Mouse (Mus musculus): Measurements from ENCODE around the gene Asic1. TPM values are rescaled to one million over a fixed set of nuclear protein-coding genes. Genes with fewer than 3 reads are reported as not detected.

Gene Asic1
- polyA plus RNA-seq, 1 experiment: not detected

- no peaks in the 10 kb centered on the region for H3K4me1 ChIP-seq (ENCODE audit: control insufficient read depth, insufficient read depth, low read length)
Measured at GRCm38 (mm10) chr15:99682880-99683279, 12.7 kb downstream of the Asic1 start.

GRCm38 (mm10) chr15:99684156-99684555 is 14.0 kb downstream of the Asic1 start:
- TF ChIP-seq POLR2A (IDR thresholded peaks at IDR 0.05; ENCODE audit: borderline replicate concordance, control insufficient read depth, low read depth, low read length) (no peak), CTCF (IDR thresholded peaks at IDR 0.05; ENCODE audit: control insufficient read depth, insufficient read depth, low read length) (no peak)
- no peaks in the 10 kb centered on the region for H3K4me1 ChIP-seq (ENCODE audit: control insufficient read depth, insufficient read depth, low read length)
- 83% methylated on average over 5 of the region's 5 CpGs for WGBS
- H3K4me3 ChIP-seq (replicated peaks; ENCODE audit: control insufficient read depth, low read depth, low read length): no peak overlapping the region
- no peak overlapping the region for H3K27ac ChIP-seq (ENCODE audit: control insufficient read depth, insufficient read depth, low read depth, low read length, poor library complexity)

More at GRCm38 (mm10) chr15:99682880-99683279, 12.7 kb downstream of the Asic1 start:
- TF ChIP-seq POLR2A (IDR thresholded peaks at IDR 0.05; ENCODE audit: borderline replicate concordance, control insufficient read depth, low read depth, low read length) (no peak), CTCF (IDR thresholded peaks at IDR 0.05; ENCODE audit: control insufficient read depth, insufficient read depth, low read length) (peak; percentile 47; the same call in 1 of the 2 replicates)
- Histone ChIP-seq H3K4me3 (replicated peaks; ENCODE audit: control insufficient read depth, low read depth, low read length) (no peak overlapping the region), H3K27ac (ENCODE audit: control insufficient read depth, insufficient read depth, low read depth, low read length, poor library complexity) (no peak overlapping the region)
- 81% methylated on average over 7 of the region's 7 CpGs for WGBS

- TF ChIP-seq POLR2A (IDR thresholded peaks at IDR 0.05; ENCODE audit: borderline replicate concordance, control insufficient read depth, low read depth, low read length) (no peak), CTCF (IDR thresholded peaks at IDR 0.05; ENCODE audit: control insufficient read depth, insufficient read depth, low read length) (peak; percentile 92)
- no peak overlapping the region for H3K4me3 ChIP-seq (replicated peaks; ENCODE audit: control insufficient read depth, low read depth, low read length)
- WGBS: 4% methylated on average over 4 of the region's 4 CpGs
- H3K27ac ChIP-seq (ENCODE audit: control insufficient read depth, insufficient read depth, low read depth, low read length, poor library complexity): no peak overlapping the region
- no peaks in the 10 kb centered on the region for H3K4me1 ChIP-seq (ENCODE audit: control insufficient read depth, insufficient read depth, low read length)
Measured at GRCm38 (mm10) chr15:99688712-99689111, 18.5 kb downstream of the Asic1 start.

- Histone ChIP-seq H3K4me3 (replicated peaks; ENCODE audit: control insufficient read depth, low read depth, low read length) (no peak overlapping the region), H3K27ac (ENCODE audit: control insufficient read depth, insufficient read depth, low read depth, low read length, poor library complexity) (no peak overlapping the region), H3K4me1 (ENCODE audit: control insufficient read depth, insufficient read depth, low read length) (no peaks in the 10 kb centered on the region)
- no peak for TF ChIP-seq POLR2A (IDR thresholded peaks at IDR 0.05; ENCODE audit: borderline replicate concordance, control insufficient read depth, low read depth, low read length)
- TF ChIP-seq CTCF (IDR thresholded peaks at IDR 0.05; ENCODE audit: control insufficient read depth, insufficient read depth, low read length): no peak
- whole genome bisulfite sequencing: 13% methylated on average over 4 of the region's 4 CpGs
Measured at GRCm38 (mm10) chr15:99690924-99691323, 20.8 kb downstream of the Asic1 start.

GRCm38 (mm10) chr15:99691976-99692375 is 21.8 kb downstream of the Asic1 start:
- no peak for TF ChIP-seq CTCF (IDR thresholded peaks at IDR 0.05; ENCODE audit: control insufficient read depth, insufficient read depth, low read length)
- TF ChIP-seq POLR2A (IDR thresholded peaks at IDR 0.05; ENCODE audit: borderline replicate concordance, control insufficient read depth, low read depth, low read length): no peak
- no peak overlapping the region for H3K4me3 ChIP-seq (replicated peaks; ENCODE audit: control insufficient read depth, low read depth, low read length)
- 56% methylated on average over 9 of the region's 9 CpGs for WGBS
- no peak overlapping the region for H3K27ac ChIP-seq (ENCODE audit: control insufficient read depth, insufficient read depth, low read depth, low read length, poor library complexity)
- H3K4me1 ChIP-seq (ENCODE audit: control insufficient read depth, insufficient read depth, low read length): no peaks in the 10 kb centered on the region

GRCm38 (mm10) chr15:99697309-99697708 is 27.1 kb downstream of the Asic1 start:
- no peak overlapping the region for H3K4me3 ChIP-seq (replicated peaks; ENCODE audit: control insufficient read depth, low read depth, low read length)
- WGBS: 51% methylated on average over 2 of the region's 2 CpGs
- H3K4me1 ChIP-seq (ENCODE audit: control insufficient read depth, insufficient read depth, low read length): no peaks in the 10 kb centered on the region; the same call in 1 of the 2 replicates
- TF ChIP-seq CTCF (IDR thresholded peaks at IDR 0.05; ENCODE audit: control insufficient read depth, insufficient read depth, low read length) (no peak), POLR2A (IDR thresholded peaks at IDR 0.05; ENCODE audit: borderline replicate concordance, control insufficient read depth, low read depth, low read length) (no peak)
- no peak overlapping the region for H3K27ac ChIP-seq (ENCODE audit: control insufficient read depth, insufficient read depth, low read depth, low read length, poor library complexity)

- TF ChIP-seq CTCF (IDR thresholded peaks at IDR 0.05; ENCODE audit: control insufficient read depth, insufficient read depth, low read length): no peak
- no peak for TF ChIP-seq POLR2A (IDR thresholded peaks at IDR 0.05; ENCODE audit: borderline replicate concordance, control insufficient read depth, low read depth, low read length)
- H3K4me1 ChIP-seq (ENCODE audit: control insufficient read depth, insufficient read depth, low read length): no peaks in the 10 kb centered on the region; the same call in 1 of the 2 replicates
- no peak overlapping the region for H3K4me3 ChIP-seq (replicated peaks; ENCODE audit: control insufficient read depth, low read depth, low read length)
- H3K27ac ChIP-seq (ENCODE audit: control insufficient read depth, insufficient read depth, low read depth, low read length, poor library complexity): no peak overlapping the region; the same call in 1 of the 2 replicates
- 40% methylated on average over 20 of the region's 20 CpGs for WGBS
Measured at GRCm38 (mm10) chr15:99698533-99699085, 28.4 kb downstream of the Asic1 start.

GRCm38 (mm10) chr15:99699715-99700114 is 29.5 kb downstream of the Asic1 start:
- TF ChIP-seq POLR2A (IDR thresholded peaks at IDR 0.05; ENCODE audit: borderline replicate concordance, control insufficient read depth, low read depth, low read length) (no peak), CTCF (IDR thresholded peaks at IDR 0.05; ENCODE audit: control insufficient read depth, insufficient read depth, low read length) (no peak)
- Histone ChIP-seq H3K4me3 (replicated peaks; ENCODE audit: control insufficient read depth, low read depth, low read length) (no peak overlapping the region), H3K27ac (ENCODE audit: control insufficient read depth, insufficient read depth, low read depth, low read length, poor library complexity) (no peak overlapping the region), H3K4me1 (ENCODE audit: control insufficient read depth, insufficient read depth, low read length) (no peaks in the 10 kb centered on the region; the same call in 1 of the 2 replicates)
- WGBS: 90% methylated on average over 10 of the region's 10 CpGs
